Mouse (Mus musculus) embryonic facial prominence, embryonic 11.5 days (tissue): ENCODE measurements around the gene Cadps. TPM values are rescaled to one million over a fixed set of nuclear protein-coding genes. Genes with fewer than 3 reads are reported as not detected.
A peak's percentile ranks its signal among the peaks of the same experiment; 100 is the strongest.

Source experiments
- ATAC-seq: fragments of 200-750 bp; cut with Nextera tagmentation; replicated peaks from 2 replicates; pipeline ENCODE4 v1.8.0; 2017; ENCODE audit warnings: low read depth; ENCODE audit not compliant: insufficient number of reproducible peaks, low FRiP score, low TSS enrichment
- DNase-seq: peaks from one replicate; pipeline ENCODE4 v3.0.0-alpha.2; 2015; ENCODE audit warnings: low spot score
- H3K27ac ChIP-seq: fragments of 300-500 bp; sonication (generic); replicated peaks from 2 replicates; pipeline ENCODE4 v1.5.1; 2014; ENCODE audit warnings: mild to moderate bottlenecking, low read depth, low read length, control low read depth
- H3K27me3 ChIP-seq: fragments of 300-500 bp; sonication (generic); 2 replicates; pipeline ENCODE4 v1.6.1; 2014; ENCODE audit warnings: mild to moderate bottlenecking, low read length, moderate library complexity, mixed read lengths; ENCODE audit not compliant: control insufficient read depth, insufficient read depth
- H3K36me3 ChIP-seq: fragments of 300-500 bp; sonication (generic); replicated peaks from 2 replicates; pipeline ENCODE4 v1.6.1; 2014; ENCODE audit warnings: low read depth, mild to moderate bottlenecking, low read length, moderate library complexity, mixed read lengths; ENCODE audit not compliant: control insufficient read depth, insufficient read depth
- H3K4me1 ChIP-seq: fragments of 300-500 bp; sonication (generic); 2 replicates; pipeline ENCODE4 v1.6.1; 2014; ENCODE audit warnings: low read length, mixed read lengths; ENCODE audit not compliant: control insufficient read depth, insufficient read depth
- H3K4me2 ChIP-seq: fragments of 300-500 bp; sonication (generic); 2 replicates; pipeline ENCODE4 v1.6.1; 2014; ENCODE audit warnings: low read depth, mild to moderate bottlenecking, control low read depth, low read length, moderate library complexity
- H3K4me3 ChIP-seq: fragments of 300-500 bp; sonication (generic); 2 replicates; pipeline ENCODE4 v1.5.1; 2014; ENCODE audit warnings: low read depth, low read length, control low read depth
- H3K9ac ChIP-seq: fragments of 300-500 bp; sonication (generic); replicated peaks from 2 replicates; pipeline ENCODE4 v1.6.1; 2014; ENCODE audit warnings: mild to moderate bottlenecking, control low read depth, low read length
- H3K9me3 ChIP-seq: fragments of 300-500 bp; sonication (generic); replicated peaks from 2 replicates; pipeline ENCODE4 v1.6.1; 2016; ENCODE audit warnings: mild to moderate bottlenecking, low read length, inconsistent platforms, mixed read lengths; ENCODE audit not compliant: control insufficient read depth
- WGBS: fragments of 180-500 bp; shearing (Covaris S2); extraction: QIAGEN DNeasy Blood & Tissue Kit; methylation state at CpG from one replicate; pipeline ENCODE4 v1.1.7; 2014; 5-methylcytosine and 5-hydroxymethylcytosine counted together
- polyA plus RNA-seq: library from polyadenylated mRNA; unstranded; fragments of >200 nt; fragmentation: Nextera tagmentation; extraction: Ambion mirVana; gene quantifications from 2 replicates; pipeline ENCODE4 v1.2.1, GENCODE M21; 2014

The Cadps gene
- polyA plus RNA-seq, 1 experiment from 2014 or later, result 5.3 TPM

GRCm38 (mm10) chr14:12425311-12425710 lies 397.6 kb downstream of the Cadps start:
- Histone ChIP-seq H3K4me1 (no peaks in the 10 kb centered on the region), H3K36me3 (no peaks in the 10 kb centered on the region), H3K9me3 (no peaks in the 10 kb centered on the region), H3K27ac (no peak overlapping the region), H3K4me3 (no peak overlapping the region), H3K9ac (no peak overlapping the region), H3K27me3 (no peaks in the 10 kb centered on the region), H3K4me2 (no peak overlapping the region)
- DNase-seq (no peak), ATAC-seq (no peak)
- 75% methylated on average over 6 of the region's 6 CpGs for WGBS

GRCm38 (mm10) chr14:12410276-12410675 lies 412.6 kb downstream of the Cadps start:
- Histone ChIP-seq H3K4me2 (no peak overlapping the region), H3K27ac (no peak overlapping the region), H3K9ac (no peak overlapping the region), H3K9me3 (no peaks in the 10 kb centered on the region), H3K36me3 (no peaks in the 10 kb centered on the region), H3K4me1 (no peaks in the 10 kb centered on the region), H3K27me3 (no peaks in the 10 kb centered on the region), H3K4me3 (no peak overlapping the region)
- no peak for ATAC-seq
- 90% methylated on average over 12 of the region's 12 CpGs for WGBS
- DNase-seq, result no peak

DNA sequence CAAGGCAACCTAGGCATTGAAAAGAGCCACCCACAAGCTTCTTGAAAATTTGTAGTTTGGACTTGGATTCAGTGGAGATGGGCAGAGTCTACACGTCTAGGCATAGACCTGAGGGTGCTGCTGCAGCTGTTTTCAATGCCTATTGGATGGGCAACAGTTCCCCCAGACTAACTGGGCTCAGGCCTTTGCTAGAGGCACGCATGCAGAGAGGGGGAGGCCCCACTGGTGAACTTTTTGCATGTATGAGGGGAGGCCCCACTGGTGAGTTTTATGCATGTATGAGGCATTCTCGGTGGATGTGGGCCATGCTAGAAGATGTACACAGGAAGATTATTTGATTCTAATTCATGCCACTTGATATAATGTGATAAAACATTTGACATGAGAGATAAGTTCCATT lies 413.1 kb downstream of the Cadps start:
- H3K4me2 ChIP-seq, result no peak overlapping the region
- no peaks in the 10 kb centered on the region for H3K9me3 ChIP-seq
- ATAC-seq (no peak), DNase-seq (no peak)
- H3K4me1 ChIP-seq, result no peaks in the 10 kb centered on the region
- H3K4me3 ChIP-seq, result no peak overlapping the region
- no peaks in the 10 kb centered on the region for H3K27me3 ChIP-seq
- WGBS, result 76% methylated on average over 3 of the region's 3 CpGs
- H3K27ac ChIP-seq, result no peak overlapping the region
- no peaks in the 10 kb centered on the region for H3K36me3 ChIP-seq
- H3K9ac ChIP-seq, result no peak overlapping the region

DNA sequence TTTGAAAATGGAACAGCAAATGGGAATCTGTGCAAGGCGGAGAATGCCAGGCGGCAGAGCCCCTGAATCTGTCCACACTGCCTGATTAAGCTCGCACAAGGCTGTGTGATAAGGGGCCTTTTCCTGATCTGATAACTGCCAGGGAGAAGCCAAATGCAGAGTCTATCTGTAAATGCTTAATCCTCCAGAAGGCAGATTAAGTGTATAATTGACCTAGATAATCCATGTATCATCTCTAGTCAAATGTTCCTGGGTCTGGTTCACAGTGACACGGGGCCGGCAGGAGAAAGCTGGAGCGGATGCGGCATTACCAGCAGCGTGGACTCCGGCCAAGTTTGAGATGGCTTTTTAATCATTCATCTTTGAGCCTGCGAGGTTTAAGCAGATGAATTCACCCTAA lies 416.3 kb downstream of the Cadps start:
- Histone ChIP-seq H3K4me1 (no peaks in the 10 kb centered on the region), H3K4me3 (no peak overlapping the region), H3K9ac (no peak overlapping the region), H3K36me3 (no peaks in the 10 kb centered on the region), H3K9me3 (no peaks in the 10 kb centered on the region), H3K27ac (no peak overlapping the region), H3K27me3 (no peaks in the 10 kb centered on the region), H3K4me2 (no peak overlapping the region)
- no peak for DNase-seq
- 89% methylated on average over 10 of the region's 10 CpGs for WGBS
- ATAC-seq, result no peak

DNA sequence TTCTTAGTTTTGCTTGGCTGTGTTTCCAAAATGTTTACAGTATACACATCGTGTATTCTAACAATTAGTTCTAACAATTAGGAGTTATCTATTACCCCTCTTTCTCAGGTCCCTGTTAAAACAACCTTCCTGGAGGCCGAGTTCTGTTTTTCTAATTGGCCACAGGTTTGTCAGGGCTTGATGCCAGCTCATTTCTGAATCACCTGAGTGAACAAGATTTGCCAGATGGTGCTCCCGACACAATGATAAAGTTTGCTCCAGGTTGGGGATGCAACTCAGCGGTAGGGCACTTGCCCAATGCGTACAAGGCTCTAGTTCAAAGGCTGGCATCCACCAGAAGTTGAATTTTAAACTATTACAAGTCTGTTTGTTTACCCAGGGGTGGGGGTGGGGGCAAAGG lies 417.7 kb downstream of the Cadps start:
- H3K9ac ChIP-seq, result no peak overlapping the region
- H3K27me3 ChIP-seq, result no peaks in the 10 kb centered on the region
- DNase-seq (no peak), ATAC-seq (no peak)
- no peak overlapping the region for H3K27ac ChIP-seq
- no peak overlapping the region for H3K4me2 ChIP-seq
- H3K36me3 ChIP-seq, result no peaks in the 10 kb centered on the region
- no peaks in the 10 kb centered on the region for H3K9me3 ChIP-seq
- WGBS, result 75% methylated on average over 5 of the region's 5 CpGs
- no peak overlapping the region for H3K4me3 ChIP-seq
- H3K4me1 ChIP-seq, result no peaks in the 10 kb centered on the region

DNA sequence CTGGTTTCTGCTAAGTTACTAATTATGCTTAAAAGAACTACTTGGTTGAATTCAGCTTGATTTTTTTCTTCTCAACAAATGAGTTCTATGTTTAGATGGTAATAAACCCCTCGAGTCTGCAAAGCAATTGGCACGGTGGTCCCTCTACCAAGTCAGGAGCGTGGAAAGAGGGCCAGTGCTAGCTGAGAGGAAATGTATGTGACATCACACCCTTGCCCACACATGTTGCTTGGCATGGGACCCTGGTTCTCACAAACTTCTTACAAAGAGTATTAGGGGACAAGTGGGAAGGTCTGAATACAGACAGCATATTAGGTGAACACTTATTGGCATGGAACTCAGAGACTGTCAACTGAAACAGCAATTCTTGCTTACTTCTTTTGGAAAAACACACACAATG lies 418.2 kb downstream of the Cadps start:
- Histone ChIP-seq H3K4me1 (no peaks in the 10 kb centered on the region), H3K27me3 (no peaks in the 10 kb centered on the region)
- WGBS, result 82% methylated on average over 3 of the region's 3 CpGs

GRCm38 (mm10) chr14:12404052-12404451 lies 418.8 kb downstream of the Cadps start:
- Histone ChIP-seq H3K9me3 (no peaks in the 10 kb centered on the region), H3K9ac (no peak overlapping the region), H3K27me3 (no peaks in the 10 kb centered on the region), H3K4me3 (no peak overlapping the region), H3K36me3 (no peaks in the 10 kb centered on the region), H3K4me2 (no peak overlapping the region), H3K27ac (no peak overlapping the region), H3K4me1 (no peaks in the 10 kb centered on the region)
- 42% methylated on average over 3 of the region's 3 CpGs for WGBS
- ATAC-seq (no peak), DNase-seq (peak; percentile 27)

More for the DNA sequence above, 418.2 kb downstream of the Cadps start:
- ATAC-seq, result no peak
- no peak overlapping the region for H3K4me3 ChIP-seq
- H3K9me3 ChIP-seq, result no peaks in the 10 kb centered on the region
- no peak for DNase-seq
- H3K4me2 ChIP-seq, result no peak overlapping the region
- H3K27ac ChIP-seq, result no peak overlapping the region
- no peak overlapping the region for H3K9ac ChIP-seq
- no peaks in the 10 kb centered on the region for H3K36me3 ChIP-seq

GRCm38 (mm10) chr14:12400116-12400515 lies 422.8 kb downstream of the Cadps start:
- Histone ChIP-seq H3K9me3 (no peaks in the 10 kb centered on the region), H3K27me3 (no peaks in the 10 kb centered on the region), H3K27ac (no peak overlapping the region), H3K9ac (no peak overlapping the region), H3K4me3 (no peak overlapping the region), H3K4me2 (no peak overlapping the region), H3K36me3 (no peaks in the 10 kb centered on the region), H3K4me1 (no peaks in the 10 kb centered on the region)
- ATAC-seq (no peak), DNase-seq (no peak)
- 89% methylated on average over 5 of the region's 5 CpGs for WGBS
